Mouse (Mus musculus) stomach, embryonic 16.5 days (tissue): ENCODE results near the gene Rhbdd3. TPM values are rescaled to one million over a fixed set of nuclear protein-coding genes. Genes with fewer than 3 reads are reported as not detected.
"Not testable (repeated sequence)": the region's sequence is repeated elsewhere in the genome, so short reads cannot be mapped to it uniquely, and the experiment has no call there.

ENCODE experiments used
- ATAC-seq: fragments of 200-750 bp; cut with Nextera tagmentation; 2 replicates; pipeline ENCODE4 v1.8.0; 2017; ENCODE audit warnings: moderate number of reproducible peaks, moderate TSS enrichment; ENCODE audit not compliant: insufficient read depth, low FRiP score
- H3K27ac ChIP-seq: fragments of 300-500 bp; sonication (generic); 2 replicates; pipeline ENCODE4 v1.5.1; 2014; ENCODE audit warnings: low read length
- H3K27me3 ChIP-seq: fragments of 300-500 bp; sonication (generic); 2 replicates; pipeline ENCODE4 v1.6.1; 2014; ENCODE audit warnings: low read length, control low read depth, mixed read lengths; ENCODE audit not compliant: control insufficient read depth, insufficient read depth
- H3K36me3 ChIP-seq: fragments of 300-500 bp; sonication (generic); 2 replicates; pipeline ENCODE4 v1.6.1; 2014; ENCODE audit warnings: low read length; ENCODE audit not compliant: control insufficient read depth, insufficient read depth
- H3K4me1 ChIP-seq: fragments of 300-500 bp; sonication (generic); 2 replicates; pipeline ENCODE4 v1.6.1; 2014; ENCODE audit warnings: low read length, control low read depth, mixed read lengths; ENCODE audit not compliant: control insufficient read depth, insufficient read depth
- H3K4me2 ChIP-seq: fragments of 300-500 bp; sonication (generic); 2 replicates; pipeline ENCODE4 v1.6.1; 2014; ENCODE audit warnings: low read depth, low read length, mixed read lengths
- H3K4me3 ChIP-seq: fragments of 300-500 bp; sonication (generic); replicated peaks from 2 replicates; pipeline ENCODE4 v1.5.1; 2014; ENCODE audit warnings: mild to moderate bottlenecking, low read length
- H3K9ac ChIP-seq: fragments of 300-500 bp; sonication (generic); 2 replicates; pipeline ENCODE4 v1.6.1; 2014; ENCODE audit warnings: low read length
- H3K9me3 ChIP-seq: fragments of 300-500 bp; sonication (generic); replicated peaks from 2 replicates; pipeline ENCODE4 v1.6.1; 2016; ENCODE audit warnings: low read length, control low read depth; ENCODE audit not compliant: control insufficient read depth
- WGBS: fragments of 180-500 bp; shearing (Covaris S2); extraction: QIAGEN DNeasy Blood & Tissue Kit; methylation state at CpG from one replicate; pipeline ENCODE4 v1.1.7; 2014; 5-methylcytosine and 5-hydroxymethylcytosine counted together
- polyA plus RNA-seq: library from polyadenylated mRNA; unstranded; fragments of >200 nt; fragmentation: Nextera tagmentation; extraction: Ambion mirVana; gene quantifications from 2 replicates; pipeline ENCODE4 v1.2.1, GENCODE M21; 2015

Gene Rhbdd3
- polyA plus RNA-seq, 1 experiment from 2014 or later, result 25.2 TPM

GRCm38 (mm10) chr11:5063561-5064281, 35.0 kb upstream of the Rhbdd3 start:
- 59% methylated on average over 31 of the region's 31 CpGs for WGBS
- Histone ChIP-seq H3K27ac (no peak overlapping the region), H3K9me3 (no peaks in the 10 kb centered on the region)

GRCm38 (mm10) chr11:5064282-5065055, 34.3 kb upstream of the Rhbdd3 start:
- whole genome bisulfite sequencing, result 15% methylated on average over 38 of the region's 38 CpGs
- peak overlapping the region; percentile 25; the same call in 1 of the 2 replicates for H3K27ac ChIP-seq
- H3K4me1 ChIP-seq, result peaks cover 33% of the 10 kb centered on the region

More at GRCm38 (mm10) chr11:5063561-5064281, 35.0 kb upstream of the Rhbdd3 start:
- Histone ChIP-seq H3K36me3 (0 out of 2 replicates have a peak, but pooled peaks cover 4% of the 10 kb centered on the region), H3K4me3 (peak overlapping the region; percentile 78), H3K27me3 (peaks cover 25% of the 10 kb centered on the region), H3K4me2 (peak overlapping the region; percentile 99), H3K4me1 (peaks cover 33% of the 10 kb centered on the region), H3K9ac (peak overlapping the region; percentile 86; the same call in 1 of the 2 replicates)
- no peak for ATAC-seq

GRCm38 (mm10) chr11:5065056-5065821, 33.5 kb upstream of the Rhbdd3 start, which contains the start of gene Gas2l1:
Gas2l1 (minus strand) TSS chr11:5065327.
- WGBS, result under 1% methylated on average over 49 of the region's 50 CpGs
- peaks cover 33% of the 10 kb centered on the region for H3K4me1 ChIP-seq
- peaks cover 13% of the 10 kb centered on the region for H3K36me3 ChIP-seq
- peak within 1 kb of the TSS; percentile 99 for H3K4me2 ChIP-seq
- no peaks in the 10 kb centered on the region for H3K9me3 ChIP-seq
- H3K9ac ChIP-seq, result peak within 1 kb of the TSS; percentile 86
- H3K27ac ChIP-seq, result peak within 1 kb of the TSS; percentile 67
- H3K27me3 ChIP-seq, result peaks cover 12% of the 10 kb centered on the region
- peak; percentile 86 for ATAC-seq
- peak within 1 kb of the TSS; percentile 78 for H3K4me3 ChIP-seq

More at GRCm38 (mm10) chr11:5064282-5065055, 34.3 kb upstream of the Rhbdd3 start:
- peaks cover 20% of the 10 kb centered on the region for H3K27me3 ChIP-seq
- H3K4me3 ChIP-seq, result peak overlapping the region; percentile 78
- no peak for ATAC-seq
- peaks cover 12% of the 10 kb centered on the region for H3K36me3 ChIP-seq
- peak overlapping the region; percentile 86 for H3K9ac ChIP-seq
- H3K4me2 ChIP-seq, result peak overlapping the region; percentile 99
- no peaks in the 10 kb centered on the region for H3K9me3 ChIP-seq

- H3K4me2 ChIP-seq, result no peak overlapping the region
- ATAC-seq, result no peak
- H3K9ac ChIP-seq, result no peak overlapping the region
- no peak overlapping the region for H3K4me3 ChIP-seq
- peaks cover 3% of the 10 kb centered on the region; the same call in 1 of the 2 replicates for H3K27me3 ChIP-seq
- H3K9me3 ChIP-seq, result no peaks in the 10 kb centered on the region
- peaks cover 24% of the 10 kb centered on the region for H3K36me3 ChIP-seq
- H3K4me1 ChIP-seq, result peaks cover 23% of the 10 kb centered on the region
- H3K27ac ChIP-seq, result no peak overlapping the region
Measured at GRCm38 (mm10) chr11:5067063-5067462, 31.7 kb upstream of the Rhbdd3 start.

- Histone ChIP-seq H3K4me2 (no peak overlapping the region), H3K4me3 (no peak overlapping the region), H3K4me1 (peaks cover 11% of the 10 kb centered on the region), H3K9me3 (no peaks in the 10 kb centered on the region), H3K27me3 (no peaks in the 10 kb centered on the region), H3K27ac (no peak overlapping the region), H3K36me3 (peaks cover 33% of the 10 kb centered on the region), H3K9ac (no peak overlapping the region)
- 79% methylated on average over 9 of the region's 9 CpGs for WGBS
- ATAC-seq, result no peak
Measured at GRCm38 (mm10) chr11:5068126-5068971, 30.4 kb upstream of the Rhbdd3 start.

GRCm38 (mm10) chr11:5074882-5075281, 23.8 kb upstream of the Rhbdd3 start:
- Histone ChIP-seq H3K4me3 (no peak overlapping the region), H3K9ac (no peak overlapping the region), H3K4me2 (no peak overlapping the region), H3K36me3 (peaks cover 30% of the 10 kb centered on the region; the same call in 1 of the 2 replicates), H3K4me1 (no peaks in the 10 kb centered on the region), H3K9me3 (no peaks in the 10 kb centered on the region), H3K27me3 (no peaks in the 10 kb centered on the region), H3K27ac (no peak overlapping the region)
- ATAC-seq, result no peak
- WGBS, result 75% methylated on average over 4 of the region's 4 CpGs

GRCm38 (mm10) chr11:5075760-5076159, 23.0 kb upstream of the Rhbdd3 start:
- H3K4me2 ChIP-seq, result no peak overlapping the region
- H3K27ac ChIP-seq, result no peak overlapping the region
- H3K4me1 ChIP-seq, result no peaks in the 10 kb centered on the region
- H3K36me3 ChIP-seq, result peaks cover 35% of the 10 kb centered on the region; the same call in 1 of the 2 replicates
- ATAC-seq, result no peak
- H3K9me3 ChIP-seq, result no peaks in the 10 kb centered on the region
- no peak overlapping the region for H3K9ac ChIP-seq
- no peak overlapping the region for H3K4me3 ChIP-seq
- no peaks in the 10 kb centered on the region for H3K27me3 ChIP-seq

- H3K9me3 ChIP-seq, H3K4me3 ChIP-seq, H3K27me3 ChIP-seq, H3K27ac ChIP-seq, H3K4me1 ChIP-seq, ATAC-seq, H3K4me2 ChIP-seq, H3K9ac ChIP-seq: not testable (repeated sequence)
- 83% methylated on average over 4 of the region's 5 CpGs for WGBS
- H3K36me3 ChIP-seq, result peaks cover 29% of the 10 kb centered on the region; the same call in 1 of the 2 replicates
Measured at GRCm38 (mm10) chr11:5076843-5077242, 21.9 kb upstream of the Rhbdd3 start.
